Mouse (Mus musculus) midbrain, embryonic 14.5 days (tissue): ENCODE results near the gene Crebrf. TPM values are rescaled to one million over a fixed set of nuclear protein-coding genes. Genes with fewer than 3 reads are reported as not detected.

Source experiments
- ATAC-seq: fragments of 200-750 bp; cut with Nextera tagmentation; 2 replicates; pipeline ENCODE4 v1.8.0; 2017; ENCODE audit warnings: moderate number of reproducible peaks, moderate library complexity; ENCODE audit not compliant: low FRiP score, low TSS enrichment
- DNase-seq: peaks from one replicate; pipeline ENCODE4 v3.0.0-alpha.2; 2015
- H3K27ac ChIP-seq: fragments of 300-500 bp; sonication (generic); replicated peaks from 2 replicates; pipeline ENCODE4 v1.5.1; 2014; ENCODE audit warnings: mild to moderate bottlenecking, low read depth, low read length, moderate library complexity
- H3K27me3 ChIP-seq: fragments of 300-500 bp; sonication (generic); 2 replicates; pipeline ENCODE4 v1.6.1; 2014; ENCODE audit warnings: low read length, control low read depth, mixed read lengths; ENCODE audit not compliant: control insufficient read depth, insufficient read depth
- H3K36me3 ChIP-seq: fragments of 300-500 bp; sonication (generic); 2 replicates; pipeline ENCODE4 v1.6.1; 2014; ENCODE audit warnings: low read length, control low read depth; ENCODE audit not compliant: control insufficient read depth, insufficient read depth
- H3K4me1 ChIP-seq: fragments of 300-500 bp; sonication (generic); 2 replicates; pipeline ENCODE4 v1.6.1; 2014; ENCODE audit warnings: mild to moderate bottlenecking, antibody characterized with exemption, low read length, control low read depth; ENCODE audit not compliant: control insufficient read depth, insufficient read depth
- H3K4me2 ChIP-seq: fragments of 300-500 bp; sonication (generic); 2 replicates; pipeline ENCODE4 v1.6.1; 2014; ENCODE audit warnings: mild to moderate bottlenecking, low read length, moderate library complexity
- H3K4me3 ChIP-seq: fragments of 300-500 bp; sonication (generic); replicated peaks from 2 replicates; pipeline ENCODE4 v1.5.1; 2014; ENCODE audit warnings: low read depth, low read length
- H3K9ac ChIP-seq: fragments of 300-500 bp; sonication (generic); replicated peaks from 2 replicates; pipeline ENCODE4 v1.6.1; 2014; ENCODE audit warnings: mild to moderate bottlenecking, low read length, moderate library complexity
- H3K9me3 ChIP-seq: fragments of 300-500 bp; sonication (generic); 2 replicates; pipeline ENCODE4 v1.6.1; 2016; ENCODE audit warnings: low read length, control low read depth, mixed read lengths; ENCODE audit not compliant: control insufficient read depth
- WGBS: fragments of 180-500 bp; shearing (Covaris S2); extraction: QIAGEN DNeasy Blood & Tissue Kit; methylation state at CpG from one replicate; pipeline ENCODE4 v1.1.7; 2014; 5-methylcytosine and 5-hydroxymethylcytosine counted together
- polyA plus RNA-seq: library from polyadenylated mRNA; unstranded; fragments of >200 nt; fragmentation: Nextera tagmentation; extraction: Ambion mirVana; gene quantifications from 2 replicates; pipeline ENCODE4 v1.2.1, GENCODE M21; 2014

The Crebrf gene
- polyA plus RNA-seq, result 12.9 and 18.1 TPM in 2 replicates

DNA sequence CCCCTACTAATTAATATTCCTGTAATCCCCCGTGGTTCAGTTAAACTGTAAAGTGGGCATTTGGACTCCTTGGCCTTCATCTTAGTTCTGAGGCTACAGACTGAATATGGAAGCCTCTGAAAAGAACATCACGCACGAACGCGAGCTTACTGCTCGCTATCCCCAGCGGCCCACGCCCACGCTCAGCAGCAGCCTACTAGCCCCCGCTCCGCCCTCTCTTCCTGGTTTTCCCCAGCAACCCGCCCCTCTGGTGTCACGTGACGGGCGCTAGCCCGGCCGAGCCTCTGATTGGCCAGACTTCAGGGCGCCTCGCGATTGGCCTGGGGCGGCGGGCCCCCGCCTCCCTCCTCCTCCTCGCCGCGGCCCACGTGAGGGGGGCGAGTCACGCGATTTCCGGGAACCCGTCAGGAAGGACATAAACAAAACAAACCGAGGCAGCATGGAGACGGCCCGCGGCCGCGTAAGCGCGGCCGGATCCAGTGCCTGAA, at the start of gene Crebrf:
Gene Crebrf, plus strand, starts transcription at position 380 of the 488 bp plus-strand sequence.
- Histone ChIP-seq H3K4me2 (peak within 1 kb of the TSS; percentile 65), H3K4me3 (peak within 1 kb of the TSS; percentile 98), H3K9ac (peak within 1 kb of the TSS; percentile 80), H3K27ac (peak within 1 kb of the TSS; percentile 87), H3K4me1 (peaks cover 6% of the 10 kb centered on the region; the same call in 1 of the 2 replicates), H3K27me3 (no peaks in the 10 kb centered on the region), H3K9me3 (no peaks in the 10 kb centered on the region), H3K36me3 (no peaks in the 10 kb centered on the region)
- DNase-seq (peak; percentile 99), ATAC-seq (peak; percentile 88)
- under 1% methylated on average over 41 of the region's 41 CpGs for WGBS

DNA sequence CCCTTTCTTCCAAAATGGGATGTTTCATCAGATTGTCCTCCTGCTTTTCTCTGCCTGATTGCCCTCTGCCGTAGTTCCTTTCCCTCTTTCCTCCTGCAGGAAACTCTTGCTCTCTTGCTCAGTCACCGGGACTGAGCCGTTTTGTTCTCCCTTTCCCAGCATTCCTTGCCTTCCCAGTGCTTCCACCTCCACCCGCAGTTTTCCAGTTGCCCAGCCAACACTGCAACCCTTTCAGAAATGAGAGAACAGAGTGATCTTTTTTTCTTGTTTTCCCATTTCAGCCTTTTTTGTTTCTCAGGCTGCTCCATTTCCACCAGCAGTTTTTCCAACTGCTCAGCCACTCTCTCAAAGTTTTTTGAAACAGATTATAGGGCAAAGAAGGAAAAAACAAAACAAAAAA, 44.2 kb upstream of the Crebrf start:
- H3K27ac ChIP-seq, result no peak overlapping the region
- H3K4me1 ChIP-seq, result no peaks in the 10 kb centered on the region
- H3K4me3 ChIP-seq, result no peak overlapping the region
- WGBS, result 54% methylated on average over 4 of the region's 4 CpGs
- H3K9ac ChIP-seq, result no peak overlapping the region
- no peak for ATAC-seq
- H3K9me3 ChIP-seq, result no peaks in the 10 kb centered on the region
- no peak for DNase-seq
- H3K36me3 ChIP-seq, result no peaks in the 10 kb centered on the region
- no peak overlapping the region for H3K4me2 ChIP-seq
- H3K27me3 ChIP-seq, result no peaks in the 10 kb centered on the region

DNA sequence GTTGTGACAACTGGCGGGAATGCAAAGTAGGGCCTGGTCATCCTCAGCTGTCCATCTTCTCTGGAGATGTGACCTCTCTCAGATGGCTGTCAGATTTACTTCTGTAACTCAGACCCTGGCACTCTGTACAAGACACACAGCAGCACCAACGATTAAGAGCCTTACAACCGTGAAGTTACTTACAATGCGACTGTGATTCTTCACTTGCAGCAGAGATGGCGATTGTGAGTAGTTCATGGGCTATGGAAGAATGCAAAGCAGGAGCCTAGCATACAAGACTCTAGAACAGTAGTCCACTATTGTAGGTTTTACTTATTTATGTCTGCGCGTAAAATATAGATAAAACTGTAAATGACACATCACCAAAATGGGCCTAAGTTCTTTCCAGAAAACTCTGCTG, 39.6 kb upstream of the Crebrf start:
- 0 out of 2 replicates have a peak, but pooled peaks have one; percentile 20 for ATAC-seq
- WGBS, result 23% methylated on average over 7 of the region's 7 CpGs

DNA sequence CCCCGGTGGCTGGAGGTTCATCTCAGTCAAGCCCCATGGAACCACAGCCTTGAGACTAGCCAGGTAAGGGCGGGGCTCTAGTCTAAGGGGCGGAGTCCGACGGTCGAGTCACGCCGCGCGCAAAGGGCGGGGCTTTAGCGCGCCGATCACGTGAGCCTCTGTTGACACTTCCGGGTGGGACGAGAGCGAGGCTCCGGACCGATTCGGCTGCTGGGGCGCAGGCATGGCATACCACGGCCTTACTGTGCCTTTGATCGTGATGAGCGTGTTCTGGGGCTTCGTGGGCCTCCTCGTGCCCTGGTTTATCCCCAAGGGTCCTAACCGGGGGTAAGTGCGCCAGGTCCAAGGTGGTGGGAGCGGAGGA, 39.2 kb upstream of the Crebrf start:
- under 1% methylated on average over 30 of the region's 30 CpGs for WGBS
- peak; percentile 96 for DNase-seq
- no peaks in the 10 kb centered on the region for H3K9me3 ChIP-seq
- H3K9ac ChIP-seq, result peak overlapping the region; percentile 68
- H3K4me3 ChIP-seq, result peak overlapping the region; percentile 68
- peaks cover 14% of the 10 kb centered on the region for H3K4me1 ChIP-seq
- H3K27ac ChIP-seq, result peak overlapping the region; percentile 81
- peak overlapping the region; percentile 59 for H3K4me2 ChIP-seq
- no peaks in the 10 kb centered on the region for H3K27me3 ChIP-seq
- no peaks in the 10 kb centered on the region for H3K36me3 ChIP-seq
- peak; percentile 96 for ATAC-seq

More for the DNA sequence above, 39.6 kb upstream of the Crebrf start:
- Histone ChIP-seq H3K36me3 (no peaks in the 10 kb centered on the region), H3K4me1 (peaks cover 14% of the 10 kb centered on the region), H3K27me3 (no peaks in the 10 kb centered on the region), H3K27ac (peak overlapping the region; percentile 81; the same call in 1 of the 2 replicates), H3K4me2 (peak overlapping the region; percentile 59), H3K9me3 (no peaks in the 10 kb centered on the region), H3K4me3 (peak overlapping the region; percentile 68), H3K9ac (0 out of 2 replicates have a peak overlapping the region, but pooled peaks have one; percentile 29)
- no peak for DNase-seq

DNA sequence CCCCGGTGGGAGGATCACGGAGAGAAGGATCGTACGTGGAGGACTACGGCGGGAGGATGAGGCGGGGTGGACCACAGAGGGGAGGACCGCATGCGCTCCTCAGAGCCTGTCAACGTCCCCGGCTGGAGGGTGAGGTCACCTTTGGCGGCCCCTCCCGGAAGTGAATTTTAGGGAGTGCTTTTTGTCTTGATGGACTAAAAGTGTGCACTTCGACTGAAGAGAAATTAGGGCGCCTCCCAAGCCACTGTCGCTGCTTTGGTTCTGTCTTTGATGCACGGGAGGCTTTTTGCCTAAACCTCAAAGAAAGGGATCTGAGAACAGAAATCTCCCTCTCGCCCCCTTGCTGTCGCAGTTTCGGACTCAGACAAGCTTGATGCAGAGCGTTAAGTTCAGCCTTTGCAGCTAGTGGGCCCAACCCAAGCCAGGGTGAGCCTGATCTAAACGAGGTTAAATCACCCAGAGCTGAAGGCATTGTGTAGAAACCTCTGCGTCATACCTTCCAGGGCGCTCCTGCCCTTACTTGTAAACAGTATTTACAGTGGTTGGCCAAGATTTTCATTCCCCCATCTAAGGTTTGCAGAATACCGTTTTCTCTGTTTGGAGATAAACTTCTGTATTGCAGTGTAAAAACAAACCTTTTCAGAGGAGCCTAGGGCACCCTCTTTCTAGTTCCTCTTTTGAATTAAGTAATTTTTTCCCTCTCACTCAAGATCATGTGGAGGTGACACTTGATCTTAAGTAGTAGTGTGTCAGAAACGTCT, 38.7 kb upstream of the Crebrf start:
- H3K4me2 ChIP-seq, result peak overlapping the region; percentile 59
- peak overlapping the region; percentile 81 for H3K27ac ChIP-seq
- peak overlapping the region; percentile 68 for H3K9ac ChIP-seq
- no peaks in the 10 kb centered on the region for H3K9me3 ChIP-seq
- DNase-seq (peak; percentile 53), ATAC-seq (peak; percentile 89)
- peaks cover 14% of the 10 kb centered on the region for H3K4me1 ChIP-seq
- no peaks in the 10 kb centered on the region for H3K27me3 ChIP-seq
- 4% methylated on average over 26 of the region's 26 CpGs for WGBS
- H3K36me3 ChIP-seq, result no peaks in the 10 kb centered on the region
- peak overlapping the region; percentile 68 for H3K4me3 ChIP-seq

DNA sequence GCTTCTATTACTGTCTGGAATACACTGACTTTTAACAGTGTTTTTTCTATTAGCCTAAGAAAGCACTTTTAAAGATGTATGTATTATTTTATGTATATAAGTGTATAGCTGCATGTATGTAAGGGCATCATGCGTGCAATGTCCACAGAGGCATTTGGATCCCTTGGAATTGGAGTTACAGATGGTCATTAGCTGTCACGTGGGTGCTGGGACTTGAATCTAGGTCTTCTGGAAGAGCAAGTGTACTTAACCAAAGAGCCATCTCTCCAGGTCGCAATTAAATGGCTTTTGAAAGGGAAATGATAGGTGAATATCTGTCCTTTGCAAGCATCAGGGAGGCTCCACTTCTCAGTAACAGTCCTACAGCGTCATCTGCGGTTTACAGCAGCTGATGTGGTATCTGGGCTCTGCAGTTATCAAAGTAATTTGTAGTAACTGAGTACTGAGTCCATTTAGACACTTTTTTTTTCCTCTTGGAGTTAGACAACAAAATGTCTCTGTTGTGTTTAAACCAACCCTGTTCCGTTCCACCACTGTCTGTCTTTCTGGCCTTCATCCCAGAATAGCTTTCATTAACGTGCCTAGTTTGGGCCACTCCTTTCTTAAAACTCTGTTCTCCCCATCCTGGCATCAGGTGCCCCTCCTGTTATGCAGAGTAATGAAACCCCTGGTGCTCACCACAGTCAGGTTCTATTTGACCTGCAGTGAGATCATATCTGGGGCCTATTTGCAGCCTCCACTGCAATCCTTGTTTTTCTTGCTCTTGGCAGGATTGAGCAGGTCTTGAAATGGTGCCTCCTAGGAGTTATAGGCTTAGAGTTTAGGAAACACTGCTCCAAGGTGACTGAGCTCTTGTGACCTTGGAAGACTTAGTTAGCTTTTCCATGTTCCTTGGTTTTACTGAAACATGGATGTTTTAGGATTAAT, 37.5 kb upstream of the Crebrf start:
- DNase-seq, result no peak
- Histone ChIP-seq H3K9me3 (no peaks in the 10 kb centered on the region), H3K4me2 (peak overlapping the region; percentile 59), H3K36me3 (peaks cover 1% of the 10 kb centered on the region; the same call in 1 of the 2 replicates), H3K27me3 (no peaks in the 10 kb centered on the region), H3K4me3 (peak overlapping the region; percentile 68; the same call in 1 of the 2 replicates), H3K4me1 (peaks cover 14% of the 10 kb centered on the region), H3K27ac (no peak overlapping the region), H3K9ac (0 out of 2 replicates have a peak overlapping the region, but pooled peaks have one; percentile 23)
- ATAC-seq, result no peak
- 91% methylated on average over 7 of the region's 7 CpGs for WGBS

DNA sequence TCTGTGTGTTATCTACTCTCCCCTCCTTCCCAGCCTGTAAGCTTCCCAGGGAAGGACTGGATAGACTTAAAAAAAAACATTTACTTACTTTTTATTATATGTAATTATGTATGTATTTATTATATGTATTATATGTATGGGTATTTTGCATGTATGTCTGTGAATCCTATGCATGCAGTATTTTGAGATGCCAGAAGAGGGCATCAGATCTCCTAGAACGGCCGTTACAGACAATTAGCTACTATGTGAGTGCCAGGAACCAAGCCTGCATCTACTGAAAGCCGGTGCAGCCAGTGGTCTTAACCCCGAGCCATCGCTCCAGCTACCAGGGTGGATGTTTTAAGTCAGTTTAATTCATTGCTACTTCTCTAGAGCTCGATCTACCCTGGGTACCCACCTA, 34.2 kb upstream of the Crebrf start:
- DNase-seq (no peak), ATAC-seq (no peak)
- no peaks in the 10 kb centered on the region for H3K27me3 ChIP-seq
- no peak overlapping the region for H3K9ac ChIP-seq
- 88% methylated on average over 6 of the region's 6 CpGs for WGBS
- no peak overlapping the region for H3K4me2 ChIP-seq
- H3K36me3 ChIP-seq, result peaks cover 25% of the 10 kb centered on the region; the same call in 1 of the 2 replicates
- no peak overlapping the region for H3K27ac ChIP-seq
- no peaks in the 10 kb centered on the region for H3K9me3 ChIP-seq
- no peak overlapping the region for H3K4me3 ChIP-seq
- peaks cover 14% of the 10 kb centered on the region for H3K4me1 ChIP-seq

DNA sequence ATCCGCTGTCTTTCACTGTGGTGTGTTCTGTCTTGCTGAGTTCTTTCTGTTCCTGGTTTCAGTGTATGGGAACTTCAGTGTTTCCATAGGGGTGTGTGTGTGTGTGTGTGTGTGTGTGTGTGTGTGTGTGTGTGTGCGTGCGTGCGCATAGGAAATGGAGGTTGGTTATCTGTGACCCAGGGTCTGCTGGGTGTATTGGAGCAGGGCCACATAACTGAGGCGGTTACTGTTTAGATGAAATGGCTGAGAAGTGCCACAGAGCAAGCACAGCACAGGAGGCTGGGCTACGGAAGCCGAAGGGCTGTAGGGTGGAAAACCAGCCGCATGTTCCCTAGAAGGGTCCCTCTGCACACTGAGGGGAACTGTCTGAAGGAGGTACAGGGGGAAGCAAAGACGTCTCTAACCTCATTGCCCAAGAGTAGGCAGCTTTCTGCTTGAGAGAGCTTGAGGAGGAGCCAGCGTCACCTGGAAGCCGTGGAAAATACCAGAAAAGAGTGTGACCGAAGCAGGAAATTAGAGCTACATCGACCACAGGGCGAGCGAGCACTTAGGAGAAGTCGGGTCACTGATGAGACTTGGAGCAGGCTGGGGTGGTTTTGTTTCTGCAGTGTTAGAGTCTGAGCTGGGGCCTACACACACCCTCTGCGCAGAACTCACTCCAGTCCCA, 29.0 kb upstream of the Crebrf start:
- H3K4me3 ChIP-seq, result no peak overlapping the region
- H3K4me2 ChIP-seq, result no peak overlapping the region
- 90% methylated on average over 17 of the region's 17 CpGs for WGBS
- no peak overlapping the region for H3K27ac ChIP-seq
- ATAC-seq, result no peak
- no peaks in the 10 kb centered on the region for H3K4me1 ChIP-seq
- DNase-seq, result no peak
- H3K9ac ChIP-seq, result no peak overlapping the region
- no peaks in the 10 kb centered on the region for H3K27me3 ChIP-seq
- peaks cover 25% of the 10 kb centered on the region; the same call in 1 of the 2 replicates for H3K36me3 ChIP-seq
- no peaks in the 10 kb centered on the region for H3K9me3 ChIP-seq
